Mouse (Mus musculus) stomach, embryonic 16.5 days (tissue): ENCODE data around the gene Pard3b. TPM values are rescaled to one million over a fixed set of nuclear protein-coding genes. Genes with fewer than 3 reads are reported as not detected.

Experiments used
- ATAC-seq: fragments of 200-750 bp; cut with Nextera tagmentation; 2 replicates; pipeline ENCODE4 v1.8.0; 2017; ENCODE audit warnings: moderate number of reproducible peaks, moderate TSS enrichment; ENCODE audit not compliant: insufficient read depth, low FRiP score
- H3K27ac ChIP-seq: fragments of 300-500 bp; sonication (generic); 2 replicates; pipeline ENCODE4 v1.5.1; 2014; ENCODE audit warnings: low read length
- H3K27me3 ChIP-seq: fragments of 300-500 bp; sonication (generic); 2 replicates; pipeline ENCODE4 v1.6.1; 2014; ENCODE audit warnings: low read length, control low read depth, mixed read lengths; ENCODE audit not compliant: control insufficient read depth, insufficient read depth
- H3K36me3 ChIP-seq: fragments of 300-500 bp; sonication (generic); 2 replicates; pipeline ENCODE4 v1.6.1; 2014; ENCODE audit warnings: low read length; ENCODE audit not compliant: control insufficient read depth, insufficient read depth
- H3K4me1 ChIP-seq: fragments of 300-500 bp; sonication (generic); 2 replicates; pipeline ENCODE4 v1.6.1; 2014; ENCODE audit warnings: low read length, control low read depth, mixed read lengths; ENCODE audit not compliant: control insufficient read depth, insufficient read depth
- H3K4me2 ChIP-seq: fragments of 300-500 bp; sonication (generic); 2 replicates; pipeline ENCODE4 v1.6.1; 2014; ENCODE audit warnings: low read depth, low read length, mixed read lengths
- H3K4me3 ChIP-seq: fragments of 300-500 bp; sonication (generic); replicated peaks from 2 replicates; pipeline ENCODE4 v1.5.1; 2014; ENCODE audit warnings: mild to moderate bottlenecking, low read length
- H3K9ac ChIP-seq: fragments of 300-500 bp; sonication (generic); 2 replicates; pipeline ENCODE4 v1.6.1; 2014; ENCODE audit warnings: low read length
- H3K9me3 ChIP-seq: fragments of 300-500 bp; sonication (generic); replicated peaks from 2 replicates; pipeline ENCODE4 v1.6.1; 2016; ENCODE audit warnings: low read length, control low read depth; ENCODE audit not compliant: control insufficient read depth
- WGBS: fragments of 180-500 bp; shearing (Covaris S2); extraction: QIAGEN DNeasy Blood & Tissue Kit; methylation state at CpG from one replicate; pipeline ENCODE4 v1.1.7; 2014; 5-methylcytosine and 5-hydroxymethylcytosine counted together
- polyA plus RNA-seq: library from polyadenylated mRNA; unstranded; fragments of >200 nt; fragmentation: Nextera tagmentation; extraction: Ambion mirVana; gene quantifications from 2 replicates; pipeline ENCODE4 v1.2.1, GENCODE M21; 2015

Gene Pard3b
- polyA plus RNA-seq, 1 experiment from 2014 or later, result 15.7 TPM

GRCm38 (mm10) chr1:62435844-62436243, 797.2 kb downstream of the Pard3b start:
- no peaks in the 10 kb centered on the region for H3K27me3 ChIP-seq
- no peaks in the 10 kb centered on the region for H3K36me3 ChIP-seq
- no peak for ATAC-seq
- H3K4me1 ChIP-seq, result no peaks in the 10 kb centered on the region
- no peak overlapping the region for H3K27ac ChIP-seq
- no peak overlapping the region for H3K9ac ChIP-seq
- WGBS, result 58% methylated on average over 9 of the region's 9 CpGs
- H3K9me3 ChIP-seq, result no peaks in the 10 kb centered on the region
- H3K4me2 ChIP-seq, result no peak overlapping the region
- no peak overlapping the region for H3K4me3 ChIP-seq

- Histone ChIP-seq H3K4me3 (no peak overlapping the region), H3K27me3 (no peaks in the 10 kb centered on the region), H3K36me3 (no peaks in the 10 kb centered on the region), H3K9me3 (no peaks in the 10 kb centered on the region), H3K4me2 (no peak overlapping the region), H3K27ac (no peak overlapping the region), H3K4me1 (no peaks in the 10 kb centered on the region), H3K9ac (no peak overlapping the region)
- ATAC-seq, result no peak
- 57% methylated on average over 3 of the region's 3 CpGs for WGBS
Observed at GRCm38 (mm10) chr1:62436304-62436703, 797.7 kb downstream of the Pard3b start.

- Histone ChIP-seq H3K9ac (no peak overlapping the region), H3K27me3 (no peaks in the 10 kb centered on the region), H3K4me3 (no peak overlapping the region), H3K9me3 (no peaks in the 10 kb centered on the region), H3K4me1 (no peaks in the 10 kb centered on the region), H3K27ac (no peak overlapping the region), H3K36me3 (no peaks in the 10 kb centered on the region), H3K4me2 (no peak overlapping the region)
- 48% methylated on average over 3 of the region's 3 CpGs for WGBS
- ATAC-seq, result no peak
Observed at GRCm38 (mm10) chr1:62437493-62437892, 798.9 kb downstream of the Pard3b start.

- Histone ChIP-seq H3K4me2 (no peak overlapping the region), H3K4me3 (no peak overlapping the region), H3K9ac (no peak overlapping the region), H3K9me3 (no peaks in the 10 kb centered on the region), H3K36me3 (no peaks in the 10 kb centered on the region), H3K4me1 (no peaks in the 10 kb centered on the region), H3K27ac (no peak overlapping the region), H3K27me3 (no peaks in the 10 kb centered on the region)
- ATAC-seq, result no peak
- WGBS, result 68% methylated on average over 3 of the region's 3 CpGs
Observed at GRCm38 (mm10) chr1:62444406-62444805, 805.8 kb downstream of the Pard3b start.

GRCm38 (mm10) chr1:62446818-62447217, 808.2 kb downstream of the Pard3b start:
- H3K27ac ChIP-seq, result no peak overlapping the region
- no peaks in the 10 kb centered on the region for H3K27me3 ChIP-seq
- no peaks in the 10 kb centered on the region for H3K9me3 ChIP-seq
- no peak overlapping the region for H3K4me2 ChIP-seq
- no peak overlapping the region for H3K9ac ChIP-seq
- H3K4me1 ChIP-seq, result no peaks in the 10 kb centered on the region
- no peak for ATAC-seq
- H3K36me3 ChIP-seq, result no peaks in the 10 kb centered on the region
- 39% methylated on average over 1 of the region's 1 CpGs for WGBS
- no peak overlapping the region for H3K4me3 ChIP-seq

- no peak for ATAC-seq
- H3K36me3 ChIP-seq, result no peaks in the 10 kb centered on the region
- no peak overlapping the region for H3K4me3 ChIP-seq
- H3K9ac ChIP-seq, result no peak overlapping the region
- H3K27me3 ChIP-seq, result no peaks in the 10 kb centered on the region
- 73% methylated on average over 7 of the region's 7 CpGs for WGBS
- H3K9me3 ChIP-seq, result no peaks in the 10 kb centered on the region
- no peak overlapping the region for H3K4me2 ChIP-seq
- no peaks in the 10 kb centered on the region for H3K4me1 ChIP-seq
- no peak overlapping the region for H3K27ac ChIP-seq
Observed at GRCm38 (mm10) chr1:62449193-62449875, 810.7 kb downstream of the Pard3b start.

- no peak overlapping the region for H3K27ac ChIP-seq
- no peaks in the 10 kb centered on the region for H3K36me3 ChIP-seq
- no peak overlapping the region for H3K4me3 ChIP-seq
- no peaks in the 10 kb centered on the region for H3K9me3 ChIP-seq
- H3K4me1 ChIP-seq, result peaks cover 9% of the 10 kb centered on the region
- peak overlapping the region; percentile 20; the same call in 1 of the 2 replicates for H3K4me2 ChIP-seq
- no peaks in the 10 kb centered on the region for H3K27me3 ChIP-seq
- 33% methylated on average over 8 of the region's 8 CpGs for WGBS
- peak; percentile 62; the same call in 1 of the 2 replicates for ATAC-seq
- no peak overlapping the region for H3K9ac ChIP-seq
Observed at GRCm38 (mm10) chr1:62465536-62465935, 826.9 kb downstream of the Pard3b start.

- no peaks in the 10 kb centered on the region for H3K27me3 ChIP-seq
- no peak for ATAC-seq
- no peaks in the 10 kb centered on the region for H3K9me3 ChIP-seq
- 78% methylated on average over 1 of the region's 1 CpGs for WGBS
- H3K36me3 ChIP-seq, result no peaks in the 10 kb centered on the region
- H3K4me2 ChIP-seq, result no peak overlapping the region
- H3K4me3 ChIP-seq, result no peak overlapping the region
- H3K9ac ChIP-seq, result no peak overlapping the region
- no peak overlapping the region for H3K27ac ChIP-seq
- H3K4me1 ChIP-seq, result peaks cover 9% of the 10 kb centered on the region
Observed at GRCm38 (mm10) chr1:62466544-62466943, 827.9 kb downstream of the Pard3b start.

- Histone ChIP-seq H3K27me3 (no peaks in the 10 kb centered on the region), H3K9ac (no peak overlapping the region), H3K4me2 (no peak overlapping the region), H3K4me1 (no peaks in the 10 kb centered on the region), H3K27ac (no peak overlapping the region), H3K36me3 (no peaks in the 10 kb centered on the region), H3K9me3 (no peaks in the 10 kb centered on the region), H3K4me3 (no peak overlapping the region)
- WGBS, result 80% methylated on average over 2 of the region's 2 CpGs
- no peak for ATAC-seq
Observed at GRCm38 (mm10) chr1:62483059-62483458, 844.4 kb downstream of the Pard3b start.
